Mouse (Mus musculus) thymus, adult 2 months (tissue): ENCODE data around the gene 2810004N23Rik. TPM values are rescaled to one million over a fixed set of nuclear protein-coding genes. Genes with fewer than 3 reads are reported as not detected.

ENCODE experiments used
- DNase-seq: peaks from one replicate; pipeline ENCODE4 v3.0.0; 2021
- H3K27ac ChIP-seq: fragments of 200-500 bp; 2 replicates; pipeline ENCODE4 v1.5.1; 2012; ENCODE audit warnings: low read length, control low read depth; ENCODE audit not compliant: control insufficient read depth, insufficient read depth
- H3K27me3 ChIP-seq: fragments of 200-500 bp; 2 replicates; pipeline ENCODE4 v1.6.1; 2012; ENCODE audit warnings: mild to moderate bottlenecking, low read length, moderate library complexity, mixed read lengths; ENCODE audit not compliant: control insufficient read depth, insufficient read depth
- H3K36me3 ChIP-seq: fragments of 200-500 bp; 2 replicates; pipeline ENCODE4 v1.6.1; 2012; ENCODE audit warnings: mild to moderate bottlenecking, low read length, moderate library complexity; ENCODE audit not compliant: control insufficient read depth, insufficient read depth
- H3K4me1 ChIP-seq: fragments of 200-500 bp; replicated peaks from 2 replicates; pipeline ENCODE4 v1.6.1; 2012; ENCODE audit warnings: low read length; ENCODE audit not compliant: control insufficient read depth, insufficient read depth
- H3K4me3 ChIP-seq: fragments of 200-500 bp; 2 replicates; pipeline ENCODE4 v1.5.1; 2012; ENCODE audit warnings: mild to moderate bottlenecking, low read length, control low read depth, moderate library complexity; ENCODE audit not compliant: control insufficient read depth, insufficient read depth
- CTCF ChIP-seq: fragments of 200-500 bp; IDR thresholded peaks from 2 replicates; pipeline ENCODE4 v1.5.1; 2012; ENCODE audit warnings: mild to moderate bottlenecking, control low read depth, low read length, moderate library complexity, borderline replicate concordance; ENCODE audit not compliant: control insufficient read depth, poor library complexity, insufficient read depth; ENCODE audit errors: extremely low read depth
- POLR2A ChIP-seq: fragments of 200-500 bp; IDR thresholded peaks from 2 replicates; pipeline ENCODE4 v1.6.1; 2012; ENCODE audit warnings: mild to moderate bottlenecking, low read length, control low read depth, moderate library complexity; ENCODE audit not compliant: control insufficient read depth, poor library complexity, insufficient read depth; ENCODE audit errors: extremely low read depth
- WGBS: fragments of 180-500 bp; shearing (Covaris S2); methylation state at CpG from one replicate; pipeline ENCODE4 v1.1.7; 2018; 5-methylcytosine and 5-hydroxymethylcytosine counted together
- polyA plus RNA-seq: library from polyadenylated mRNA; depleted of rRNA; stranded (reverse); fragments of >200 nt; gene quantifications from 2 replicates; pipeline ENCODE4 v1.2.3, GENCODE M21; 2012

2810004N23Rik gene
- polyA plus RNA-seq, 1 experiment: 18.7 TPM

- Histone ChIP-seq H3K27me3 (peaks cover 16% of the 10 kb centered on the region), H3K36me3 (no peaks in the 10 kb centered on the region), H3K4me1 (peaks cover 21% of the 10 kb centered on the region), H3K27ac (no peak overlapping the region), H3K4me3 (no peak overlapping the region)
- no peak for TF ChIP-seq CTCF
- TF ChIP-seq POLR2A: no peak
- peak; percentile 54 for DNase-seq
- WGBS: 2% methylated on average over 25 of the region's 25 CpGs
Measured at GRCm38 (mm10) chr8:124794486-124794780, 68.5 kb downstream of the 2810004N23Rik start.

GRCm38 (mm10) chr8:124793661-124794485 is 69.0 kb downstream of the 2810004N23Rik start:
- Histone ChIP-seq H3K27me3 (peaks cover 16% of the 10 kb centered on the region), H3K27ac (no peak overlapping the region), H3K4me1 (peaks cover 21% of the 10 kb centered on the region), H3K4me3 (no peak overlapping the region), H3K36me3 (no peaks in the 10 kb centered on the region)
- 3% methylated on average over 81 of the region's 81 CpGs for WGBS
- no peak for DNase-seq
- TF ChIP-seq POLR2A (no peak), CTCF (no peak)

- Histone ChIP-seq H3K27ac (no peak overlapping the region), H3K4me1 (peaks cover 21% of the 10 kb centered on the region), H3K4me3 (peak overlapping the region; percentile 29), H3K27me3 (peaks cover 16% of the 10 kb centered on the region), H3K36me3 (no peaks in the 10 kb centered on the region)
- WGBS: 2% methylated on average over 51 of the region's 51 CpGs
- no peak for TF ChIP-seq POLR2A
- TF ChIP-seq CTCF: no peak
- DNase-seq: peak; percentile 84
Measured at GRCm38 (mm10) chr8:124793172-124793651, 69.7 kb downstream of the 2810004N23Rik start.

- no peak for TF ChIP-seq CTCF
- no peak for TF ChIP-seq POLR2A
- WGBS: 1% methylated on average over 39 of the region's 39 CpGs
- peaks cover 21% of the 10 kb centered on the region for H3K4me1 ChIP-seq
Measured at GRCm38 (mm10) chr8:124792708-124793107, 70.2 kb downstream of the 2810004N23Rik start, which contains the start of gene Trim67. Trim67 (plus strand) TSS chr8:124793092.

GRCm38 (mm10) chr8:124792186-124792585 is 70.7 kb downstream of the 2810004N23Rik start:
- TF ChIP-seq CTCF (no peak), POLR2A (no peak)
- Histone ChIP-seq H3K4me3 (no peak overlapping the region), H3K27ac (no peak overlapping the region), H3K36me3 (no peaks in the 10 kb centered on the region), H3K4me1 (peaks cover 21% of the 10 kb centered on the region), H3K27me3 (peaks cover 16% of the 10 kb centered on the region)
- WGBS: under 1% methylated on average over 32 of the region's 32 CpGs
- peak; percentile 20 for DNase-seq

More at GRCm38 (mm10) chr8:124792708-124793107, 70.2 kb downstream of the 2810004N23Rik start, which contains the start of gene Trim67:
- Histone ChIP-seq H3K27ac (no peak within 1 kb of the TSS), H3K27me3 (peaks cover 16% of the 10 kb centered on the region), H3K36me3 (no peaks in the 10 kb centered on the region), H3K4me3 (peak within 1 kb of the TSS; percentile 29)
- DNase-seq: peak; percentile 9

- WGBS: 66% methylated on average over 4 of the region's 4 CpGs
- no peak overlapping the region for H3K4me3 ChIP-seq
- H3K27ac ChIP-seq: no peak overlapping the region
- TF ChIP-seq POLR2A (no peak), CTCF (no peak)
- no peaks in the 10 kb centered on the region for H3K36me3 ChIP-seq
- peaks cover 21% of the 10 kb centered on the region for H3K4me1 ChIP-seq
- DNase-seq: no peak
- peaks cover 16% of the 10 kb centered on the region for H3K27me3 ChIP-seq
Measured at GRCm38 (mm10) chr8:124791751-124792150, 71.2 kb downstream of the 2810004N23Rik start.
